Mouse (Mus musculus) thymus, postnatal 4 days (tissue): ENCODE measurements around the gene Cxcl3.
"Not testable (repeated sequence)": the region's sequence is repeated elsewhere in the genome, so short reads cannot be mapped to it uniquely, and the experiment has no call there.

Source experiments
- DNase-seq: peaks from one replicate; pipeline ENCODE4 v3.0.0; 2021

Gene Cxcl3

GRCm38 (mm10) chr5:90794195-90794625 is 8.3 kb downstream of the Cxcl3 start, which contains the start of gene Cxcl15:
TSS of gene Cxcl15 (plus strand) at chr5:90794534.
- DNase-seq, result no peak

- not testable (repeated sequence) for DNase-seq
Measured at GRCm38 (mm10) chr5:90795392-90795791, 9.5 kb downstream of the Cxcl3 start.

- no peak for DNase-seq
Measured at GRCm38 (mm10) chr5:90804574-90804973, 18.7 kb downstream of the Cxcl3 start.

GRCm38 (mm10) chr5:90806050-90806449 is 20.1 kb downstream of the Cxcl3 start:
- DNase-seq, result no peak

- DNase-seq, result no peak
Measured at GRCm38 (mm10) chr5:90807176-90807950, 21.5 kb downstream of the Cxcl3 start.

- no peak for DNase-seq
Measured at GRCm38 (mm10) chr5:90819756-90820155, 33.9 kb downstream of the Cxcl3 start.

- DNase-seq, result no peak
Measured at GRCm38 (mm10) chr5:90832145-90832767, 46.4 kb downstream of the Cxcl3 start.

- no peak for DNase-seq
Measured at GRCm38 (mm10) chr5:90832768-90833388, 47.0 kb downstream of the Cxcl3 start.

GRCm38 (mm10) chr5:90834436-90834835 is 48.5 kb downstream of the Cxcl3 start:
- DNase-seq, result no peak

GRCm38 (mm10) chr5:90838582-90838981 is 52.7 kb downstream of the Cxcl3 start:
- no peak for DNase-seq
